Mouse (Mus musculus) thymus, adult 2 months (tissue): ENCODE measurements around the gene Rabl6. TPM values are rescaled to one million over a fixed set of nuclear protein-coding genes. Genes with fewer than 3 reads are reported as not detected.

Source experiments
- DNase-seq: peaks from one replicate; pipeline ENCODE4 v3.0.0; 2021
- H3K27ac ChIP-seq: fragments of 200-500 bp; 2 replicates; pipeline ENCODE4 v1.5.1; 2012; ENCODE audit warnings: low read length, control low read depth; ENCODE audit not compliant: control insufficient read depth, insufficient read depth
- H3K27me3 ChIP-seq: fragments of 200-500 bp; 2 replicates; pipeline ENCODE4 v1.6.1; 2012; ENCODE audit warnings: mild to moderate bottlenecking, low read length, moderate library complexity, mixed read lengths; ENCODE audit not compliant: control insufficient read depth, insufficient read depth
- H3K36me3 ChIP-seq: fragments of 200-500 bp; 2 replicates; pipeline ENCODE4 v1.6.1; 2012; ENCODE audit warnings: mild to moderate bottlenecking, low read length, moderate library complexity; ENCODE audit not compliant: control insufficient read depth, insufficient read depth
- H3K4me1 ChIP-seq: fragments of 200-500 bp; replicated peaks from 2 replicates; pipeline ENCODE4 v1.6.1; 2012; ENCODE audit warnings: low read length; ENCODE audit not compliant: control insufficient read depth, insufficient read depth
- H3K4me3 ChIP-seq: fragments of 200-500 bp; 2 replicates; pipeline ENCODE4 v1.5.1; 2012; ENCODE audit warnings: mild to moderate bottlenecking, low read length, control low read depth, moderate library complexity; ENCODE audit not compliant: control insufficient read depth, insufficient read depth
- CTCF ChIP-seq: fragments of 200-500 bp; IDR thresholded peaks from 2 replicates; pipeline ENCODE4 v1.5.1; 2012; ENCODE audit warnings: mild to moderate bottlenecking, control low read depth, low read length, moderate library complexity, borderline replicate concordance; ENCODE audit not compliant: control insufficient read depth, poor library complexity, insufficient read depth; ENCODE audit errors: extremely low read depth
- POLR2A ChIP-seq: fragments of 200-500 bp; IDR thresholded peaks from 2 replicates; pipeline ENCODE4 v1.6.1; 2012; ENCODE audit warnings: mild to moderate bottlenecking, low read length, control low read depth, moderate library complexity; ENCODE audit not compliant: control insufficient read depth, poor library complexity, insufficient read depth; ENCODE audit errors: extremely low read depth
- WGBS: fragments of 180-500 bp; shearing (Covaris S2); methylation state at CpG from one replicate; pipeline ENCODE4 v1.1.7; 2018; 5-methylcytosine and 5-hydroxymethylcytosine counted together
- polyA plus RNA-seq: library from polyadenylated mRNA; depleted of rRNA; stranded (reverse); fragments of >200 nt; gene quantifications from 2 replicates; pipeline ENCODE4 v1.2.3, GENCODE M21; 2012; rRNA removed

The Rabl6 gene
- 83.4 and 89.6 TPM in 2 replicates for polyA plus RNA-seq

- Histone ChIP-seq H3K36me3 (no peaks in the 10 kb centered on the region), H3K4me1 (peaks cover 5% of the 10 kb centered on the region), H3K27me3 (no peaks in the 10 kb centered on the region), H3K27ac (no peak within 1 kb of the TSS), H3K4me3 (peak within 1 kb of the TSS; percentile 87)
- under 1% methylated on average over 80 of the region's 80 CpGs for WGBS
- peak; percentile 90; the same call in 1 of the 2 replicates for TF ChIP-seq POLR2A
- TF ChIP-seq CTCF = no peak
- DNase-seq = peak; percentile 87
Observed at GRCm38 (mm10) chr2:25607761-25608622, at the start of gene Rabl6. TSS of gene Rabl6 (minus strand) at chr2:25608521.

GRCm38 (mm10) chr2:25657652-25658051 is 49.3 kb upstream of the Rabl6 start, which contains the start of gene Lcn5:
TSS of gene Lcn5 (plus strand) at chr2:25657952.
- Histone ChIP-seq H3K4me3 (no peak within 1 kb of the TSS), H3K27me3 (no peaks in the 10 kb centered on the region), H3K4me1 (no peaks in the 10 kb centered on the region), H3K27ac (no peak within 1 kb of the TSS), H3K36me3 (no peaks in the 10 kb centered on the region)
- TF ChIP-seq POLR2A = no peak
- no peak for DNase-seq

GRCm38 (mm10) chr2:25657246-25657645 is 48.9 kb upstream of the Rabl6 start:
- no peak overlapping the region for H3K27ac ChIP-seq
- DNase-seq = no peak
- no peaks in the 10 kb centered on the region for H3K4me1 ChIP-seq
- TF ChIP-seq CTCF = no peak
- TF ChIP-seq POLR2A = no peak
- H3K36me3 ChIP-seq = no peaks in the 10 kb centered on the region
- 48% methylated on average over 4 of the region's 4 CpGs for whole genome bisulfite sequencing
- no peaks in the 10 kb centered on the region for H3K27me3 ChIP-seq
- H3K4me3 ChIP-seq = no peak overlapping the region

- H3K36me3 ChIP-seq = no peaks in the 10 kb centered on the region
- 92% methylated on average over 4 of the region's 4 CpGs for WGBS
- no peak overlapping the region for H3K27ac ChIP-seq
- TF ChIP-seq CTCF (no peak), POLR2A (no peak)
- DNase-seq = no peak
- no peaks in the 10 kb centered on the region for H3K4me1 ChIP-seq
- no peaks in the 10 kb centered on the region for H3K27me3 ChIP-seq
- H3K4me3 ChIP-seq = no peak overlapping the region
Observed at GRCm38 (mm10) chr2:25656691-25657090, 48.4 kb upstream of the Rabl6 start.

GRCm38 (mm10) chr2:25654502-25654901 is 46.2 kb upstream of the Rabl6 start:
- Histone ChIP-seq H3K4me3 (no peak overlapping the region), H3K27me3 (no peaks in the 10 kb centered on the region), H3K36me3 (no peaks in the 10 kb centered on the region), H3K27ac (no peak overlapping the region), H3K4me1 (no peaks in the 10 kb centered on the region)
- DNase-seq = no peak
- TF ChIP-seq POLR2A = no peak
- 74% methylated on average over 1 of the region's 1 CpGs for WGBS

- 66% methylated on average over 2 of the region's 2 CpGs for WGBS
- no peak for DNase-seq
- no peak within 1 kb of the TSS for H3K4me3 ChIP-seq
- H3K4me1 ChIP-seq = no peaks in the 10 kb centered on the region
- no peaks in the 10 kb centered on the region for H3K36me3 ChIP-seq
- no peak within 1 kb of the TSS for H3K27ac ChIP-seq
- no peaks in the 10 kb centered on the region for H3K27me3 ChIP-seq
- no peak for TF ChIP-seq CTCF
- no peak for TF ChIP-seq POLR2A
Observed at GRCm38 (mm10) chr2:25652902-25653301, 44.6 kb upstream of the Rabl6 start, which contains the start of gene Lcn8. TSS of gene Lcn8 (plus strand) at chr2:25653120.
